Mouse (Mus musculus) hindbrain, embryonic 16.5 days (tissue): ENCODE data around the gene Zfp184. TPM values are rescaled to one million over a fixed set of nuclear protein-coding genes. Genes with fewer than 3 reads are reported as not detected.
A peak's percentile ranks its signal among the peaks of the same experiment; 100 is the strongest.

Experiments
- ATAC-seq: fragments of 200-750 bp; cut with Nextera tagmentation; 2 replicates; pipeline ENCODE4 v1.8.0; 2017; ENCODE audit warnings: moderate TSS enrichment, moderate library complexity
- H3K27ac ChIP-seq: fragments of 300-500 bp; sonication (generic); 2 replicates; pipeline ENCODE4 v1.5.1; 2014; ENCODE audit warnings: low read depth, mild to moderate bottlenecking, control low read depth, low read length, moderate library complexity
- H3K27me3 ChIP-seq: fragments of 300-500 bp; sonication (generic); replicated peaks from 2 replicates; pipeline ENCODE4 v1.6.1; 2014; ENCODE audit warnings: low read length; ENCODE audit not compliant: control insufficient read depth, insufficient read depth
- H3K36me3 ChIP-seq: fragments of 300-500 bp; sonication (generic); 2 replicates; pipeline ENCODE4 v1.6.1; 2014; ENCODE audit warnings: mild to moderate bottlenecking, low read length, moderate library complexity, mixed read lengths; ENCODE audit not compliant: control insufficient read depth, insufficient read depth
- H3K4me1 ChIP-seq: fragments of 300-500 bp; sonication (generic); 2 replicates; pipeline ENCODE4 v1.6.1; 2014; ENCODE audit warnings: low read depth, low read length; ENCODE audit not compliant: control insufficient read depth, insufficient read depth
- H3K4me2 ChIP-seq: fragments of 300-500 bp; sonication (generic); 2 replicates; pipeline ENCODE4 v1.6.1; 2014; ENCODE audit warnings: mild to moderate bottlenecking, low read length, control low read depth, moderate library complexity
- H3K4me3 ChIP-seq: fragments of 300-500 bp; sonication (generic); 2 replicates; pipeline ENCODE4 v1.5.1; 2014; ENCODE audit warnings: mild to moderate bottlenecking, low read length, control low read depth, moderate library complexity
- H3K9ac ChIP-seq: fragments of 300-500 bp; sonication (generic); 2 replicates; pipeline ENCODE4 v1.6.1; 2014; ENCODE audit warnings: low read depth, mild to moderate bottlenecking, control low read depth, low read length, moderate library complexity
- H3K9me3 ChIP-seq: fragments of 300-500 bp; sonication (generic); 2 replicates; pipeline ENCODE4 v1.6.1; 2014; ENCODE audit warnings: mild to moderate bottlenecking, low read length, moderate library complexity; ENCODE audit not compliant: control insufficient read depth
- WGBS: fragments of 180-500 bp; shearing (Covaris S2); extraction: QIAGEN DNeasy Blood & Tissue Kit; methylation state at CpG from one replicate; pipeline ENCODE4 v1.1.7; 2014; 5-methylcytosine and 5-hydroxymethylcytosine counted together
- polyA plus RNA-seq: library from polyadenylated mRNA; unstranded; fragments of >200 nt; fragmentation: Nextera tagmentation; extraction: Ambion mirVana; gene quantifications from 2 replicates; pipeline ENCODE4 v1.2.1, GENCODE M21; 2015

Gene Zfp184
- polyA plus RNA-seq, 1 experiment from 2014 or later = 10.6 TPM

DNA sequence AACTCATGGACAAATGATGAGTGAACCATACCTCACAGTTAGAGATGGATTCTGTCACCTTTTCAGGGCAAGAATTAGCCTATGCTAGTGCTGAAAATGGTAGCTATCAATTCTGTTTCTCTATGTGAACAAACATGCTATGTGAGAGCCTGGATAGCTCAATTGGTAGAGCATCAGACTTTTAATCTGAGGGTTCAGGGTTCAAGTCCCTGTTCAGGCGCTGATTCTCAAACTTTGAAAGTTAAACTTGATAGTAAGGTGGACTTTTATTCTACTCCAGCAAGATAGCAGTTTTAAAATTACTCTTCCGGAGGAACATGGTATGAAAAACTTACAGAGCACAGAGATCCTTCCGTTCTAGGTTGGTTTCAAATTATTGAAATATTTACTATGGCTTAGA is 26.7 kb downstream of the Zfp184 start:
- Histone ChIP-seq H3K4me2 (no peak overlapping the region), H3K4me3 (no peak overlapping the region), H3K9ac (no peak overlapping the region), H3K9me3 (0 out of 2 replicates have a peak, but pooled peaks cover 6% of the 10 kb centered on the region), H3K36me3 (no peaks in the 10 kb centered on the region), H3K27me3 (no peaks in the 10 kb centered on the region; the same call in 1 of the 2 replicates), H3K27ac (no peak overlapping the region), H3K4me1 (no peaks in the 10 kb centered on the region; the same call in 1 of the 2 replicates)
- WGBS = 45% methylated on average over 3 of the region's 3 CpGs
- ATAC-seq = no peak

DNA sequence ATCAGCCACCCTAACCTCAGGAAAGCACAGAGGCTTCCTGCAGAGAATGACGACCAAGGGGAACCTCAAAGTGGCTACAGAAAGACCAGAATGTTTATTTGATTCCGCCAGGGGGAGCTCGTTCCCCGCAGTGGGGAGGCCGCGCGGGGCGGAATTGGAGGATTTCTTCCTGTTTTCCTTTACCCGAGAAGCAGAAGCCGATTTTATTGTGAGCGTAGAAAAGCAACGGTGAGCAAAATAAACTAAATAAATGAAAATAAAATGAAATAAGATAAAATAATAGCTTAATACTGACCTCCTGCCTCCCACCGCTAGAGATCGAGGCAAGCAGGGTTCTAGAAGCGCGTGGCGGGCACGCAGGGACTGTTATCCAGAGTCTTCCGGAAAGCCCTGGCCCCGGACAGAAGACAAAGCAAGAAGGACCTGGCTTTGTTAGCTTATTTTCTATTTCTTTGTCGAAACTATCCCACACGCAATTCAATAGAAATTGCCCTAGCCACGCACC is 29.4 kb downstream of the Zfp184 start:
- ATAC-seq = peak; percentile 89
- Histone ChIP-seq H3K9ac (peak overlapping the region; percentile 76), H3K4me1 (no peaks in the 10 kb centered on the region; the same call in 1 of the 2 replicates), H3K9me3 (0 out of 2 replicates have a peak, but pooled peaks cover under 1% of the 10 kb centered on the region), H3K4me3 (peak overlapping the region; percentile 66), H3K27me3 (peaks cover 5% of the 10 kb centered on the region), H3K27ac (peak overlapping the region; percentile 89), H3K4me2 (peak overlapping the region; percentile 50), H3K36me3 (no peaks in the 10 kb centered on the region)
- WGBS = 0% methylated on average over 23 of the region's 23 CpGs

DNA sequence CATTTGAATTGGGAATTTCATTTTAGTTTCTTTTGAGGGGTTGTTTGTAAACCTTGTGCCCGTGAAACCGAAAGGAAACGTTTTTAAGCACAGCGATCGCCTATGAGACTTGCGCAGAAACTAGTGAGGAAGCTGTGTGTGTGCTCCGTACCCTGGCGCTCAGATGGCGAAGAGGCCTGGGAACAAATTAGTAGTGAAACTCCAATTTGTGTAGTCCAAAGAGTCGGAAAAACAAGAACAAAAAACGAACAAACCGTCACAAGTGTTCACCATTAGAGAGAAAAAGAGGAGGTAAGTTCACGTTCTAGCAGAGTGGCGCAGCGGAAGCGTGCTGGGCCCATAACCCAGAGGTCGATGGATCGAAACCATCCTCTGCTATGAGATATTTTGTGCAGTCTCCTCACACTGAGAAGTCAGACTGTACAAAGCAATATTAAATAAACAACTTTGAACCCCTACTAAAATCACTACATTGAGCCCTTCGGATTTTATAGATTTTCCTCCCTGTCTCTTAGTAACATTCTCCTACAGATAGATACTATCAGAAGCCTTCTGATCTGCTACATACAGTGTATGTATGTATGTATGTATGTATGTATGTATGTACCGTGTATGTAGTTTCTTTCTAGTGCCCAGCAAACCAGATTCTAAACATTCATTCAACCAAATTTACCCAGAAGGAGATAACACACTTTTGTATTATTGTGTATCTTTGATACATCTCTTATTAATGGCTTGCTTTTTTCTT is 30.0 kb downstream of the Zfp184 start:
- H3K4me2 ChIP-seq = peak overlapping the region; percentile 50
- peak overlapping the region; percentile 76 for H3K9ac ChIP-seq
- no peaks in the 10 kb centered on the region for H3K36me3 ChIP-seq
- H3K9me3 ChIP-seq = no peaks in the 10 kb centered on the region
- H3K4me1 ChIP-seq = no peaks in the 10 kb centered on the region; the same call in 1 of the 2 replicates
- H3K4me3 ChIP-seq = peak overlapping the region; percentile 66
- H3K27ac ChIP-seq = peak overlapping the region; percentile 89
- ATAC-seq = peak; percentile 97
- H3K27me3 ChIP-seq = peaks cover 11% of the 10 kb centered on the region
- 4% methylated on average over 20 of the region's 20 CpGs for WGBS

DNA sequence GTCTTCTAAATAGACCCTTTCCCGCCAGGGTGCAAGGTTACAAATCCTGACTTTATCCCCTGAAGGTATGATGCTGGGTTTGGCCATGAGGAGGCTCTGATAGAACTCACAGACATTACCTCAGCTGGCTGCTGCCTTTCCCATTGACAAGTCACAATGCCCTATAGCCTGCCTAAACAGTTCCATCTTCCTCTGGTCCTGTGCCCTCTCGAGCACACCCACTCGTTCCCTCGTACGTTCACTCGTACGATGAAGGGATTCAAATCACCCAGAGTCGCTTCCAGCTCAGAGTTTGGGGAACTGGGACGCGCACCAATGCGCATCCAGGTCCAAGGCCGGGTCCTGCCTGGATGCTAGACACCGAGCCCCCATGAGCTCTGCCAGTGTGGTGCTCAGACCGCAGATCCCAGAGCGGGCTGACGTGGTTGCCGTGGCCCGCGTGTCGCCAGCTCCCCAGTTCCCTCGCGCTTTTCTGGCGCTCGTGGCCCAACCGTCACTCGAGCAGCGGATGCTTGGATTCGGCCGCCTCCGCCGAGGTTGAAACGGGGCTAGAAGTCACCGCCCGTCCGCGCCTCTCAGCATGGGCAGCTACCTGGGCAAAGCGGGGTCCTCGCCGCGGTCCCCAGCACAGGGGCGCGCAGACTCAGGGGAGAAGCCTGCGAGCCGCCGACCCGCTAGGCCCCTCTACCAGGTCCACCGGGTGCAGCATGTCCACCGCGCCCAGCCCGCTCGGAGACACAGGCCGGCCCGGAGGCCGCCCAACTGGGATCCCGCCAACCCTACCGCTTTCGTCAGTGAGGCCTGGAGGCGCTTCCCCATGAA is 36.3 kb downstream of the Zfp184 start, which contains the start of gene Pom121l2:
Pom121l2 (plus strand) TSS at position 214 of the 822 bp plus-strand sequence.
- H3K4me2 ChIP-seq = peak within 1 kb of the TSS; percentile 98

DNA sequence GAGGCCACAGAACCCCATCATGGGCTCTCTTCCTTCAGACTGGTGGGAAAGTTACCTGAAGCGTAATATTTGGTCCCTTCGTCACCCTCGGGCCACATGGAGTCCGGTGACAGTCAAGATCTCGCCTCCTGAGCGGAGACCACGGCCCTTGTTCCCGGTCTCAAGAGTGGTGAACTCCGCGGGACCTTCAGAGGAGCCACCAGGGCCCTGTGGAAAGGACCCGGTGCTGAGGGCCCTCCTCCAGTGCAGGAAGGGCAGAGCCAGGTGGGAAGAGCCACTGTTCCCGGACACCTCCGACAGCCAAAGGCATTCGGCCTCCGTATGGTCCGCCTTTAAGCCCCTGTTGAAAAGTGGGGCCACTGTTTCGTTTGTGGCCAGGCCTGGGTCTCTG is 36.9 kb downstream of the Zfp184 start:
- H3K4me2 ChIP-seq = peak overlapping the region; percentile 98
- ATAC-seq = no peak
- no peak overlapping the region for H3K27ac ChIP-seq
- 6% methylated on average over 17 of the region's 17 CpGs for WGBS
- H3K4me3 ChIP-seq = peak overlapping the region; percentile 62
- peaks cover 43% of the 10 kb centered on the region for H3K27me3 ChIP-seq
- H3K9ac ChIP-seq = peak overlapping the region; percentile 78
- H3K9me3 ChIP-seq = no peaks in the 10 kb centered on the region
- H3K36me3 ChIP-seq = no peaks in the 10 kb centered on the region
- H3K4me1 ChIP-seq = peaks cover 4% of the 10 kb centered on the region; the same call in 1 of the 2 replicates

More for the DNA sequence above, 36.3 kb downstream of the Zfp184 start, which contains the start of gene Pom121l2:
- H3K4me1 ChIP-seq = peaks cover 4% of the 10 kb centered on the region; the same call in 1 of the 2 replicates
- whole genome bisulfite sequencing = under 1% methylated on average over 55 of the region's 58 CpGs
- peak within 1 kb of the TSS; percentile 78 for H3K9ac ChIP-seq
- H3K36me3 ChIP-seq = no peaks in the 10 kb centered on the region
- peak within 1 kb of the TSS; percentile 62 for H3K4me3 ChIP-seq
- H3K27ac ChIP-seq = no peak within 1 kb of the TSS
- H3K27me3 ChIP-seq = peaks cover 43% of the 10 kb centered on the region
- no peaks in the 10 kb centered on the region for H3K9me3 ChIP-seq
- ATAC-seq = peak; percentile 67

DNA sequence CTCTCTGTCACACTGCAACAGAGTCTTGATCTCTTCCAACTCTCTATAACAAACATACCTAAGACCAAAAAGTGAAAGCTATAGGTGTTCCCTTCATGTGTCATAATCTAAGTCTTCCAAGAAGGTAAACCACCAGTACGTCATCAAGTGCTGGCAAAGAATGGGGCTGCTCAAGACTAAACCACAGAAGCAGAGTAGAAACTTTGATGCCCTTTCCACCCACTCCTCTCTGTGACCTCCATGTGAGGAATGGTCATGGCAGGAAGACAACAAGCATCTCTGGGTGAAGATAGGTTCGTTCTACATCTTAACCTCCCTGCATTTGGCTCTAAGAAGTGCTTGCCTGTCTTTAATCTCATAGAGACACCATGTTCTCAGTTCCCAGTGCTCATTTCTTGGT is 39.6 kb downstream of the Zfp184 start:
- no peak overlapping the region for H3K27ac ChIP-seq
- 82% methylated on average over 2 of the region's 2 CpGs for WGBS
- no peaks in the 10 kb centered on the region for H3K36me3 ChIP-seq
- H3K4me3 ChIP-seq = no peak overlapping the region
- H3K27me3 ChIP-seq = peaks cover 36% of the 10 kb centered on the region
- H3K9me3 ChIP-seq = no peaks in the 10 kb centered on the region
- ATAC-seq = no peak
- H3K4me1 ChIP-seq = peaks cover 4% of the 10 kb centered on the region; the same call in 1 of the 2 replicates
- no peak overlapping the region for H3K9ac ChIP-seq
- H3K4me2 ChIP-seq = no peak overlapping the region

DNA sequence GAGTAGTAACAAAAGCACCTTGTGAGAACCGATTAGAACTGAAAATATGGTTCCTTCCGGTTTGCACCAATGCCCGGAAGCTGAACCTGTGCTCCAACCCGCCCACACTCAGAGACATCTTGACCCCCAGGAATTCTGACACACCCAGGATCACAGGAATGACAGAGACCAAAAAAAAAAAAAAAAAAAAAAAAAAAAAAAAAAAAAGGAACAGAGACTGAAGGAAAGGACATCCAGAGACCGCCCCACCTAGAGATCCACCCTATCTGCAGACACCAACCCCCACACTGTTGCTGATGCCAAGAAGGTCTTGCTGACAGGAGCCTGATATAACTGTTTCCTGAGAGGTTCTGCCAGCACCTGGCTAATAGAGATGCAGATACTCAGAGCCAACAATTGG is 47.7 kb downstream of the Zfp184 start:
- no peak for ATAC-seq
- no peaks in the 10 kb centered on the region for H3K36me3 ChIP-seq
- H3K4me1 ChIP-seq = no peaks in the 10 kb centered on the region
- H3K9me3 ChIP-seq = peaks cover 10% of the 10 kb centered on the region
- no peak overlapping the region for H3K9ac ChIP-seq
- 86% methylated on average over 5 of the region's 5 CpGs for WGBS
- H3K27ac ChIP-seq = no peak overlapping the region
- no peak overlapping the region for H3K4me2 ChIP-seq
- H3K27me3 ChIP-seq = peaks cover 27% of the 10 kb centered on the region
- no peak overlapping the region for H3K4me3 ChIP-seq

DNA sequence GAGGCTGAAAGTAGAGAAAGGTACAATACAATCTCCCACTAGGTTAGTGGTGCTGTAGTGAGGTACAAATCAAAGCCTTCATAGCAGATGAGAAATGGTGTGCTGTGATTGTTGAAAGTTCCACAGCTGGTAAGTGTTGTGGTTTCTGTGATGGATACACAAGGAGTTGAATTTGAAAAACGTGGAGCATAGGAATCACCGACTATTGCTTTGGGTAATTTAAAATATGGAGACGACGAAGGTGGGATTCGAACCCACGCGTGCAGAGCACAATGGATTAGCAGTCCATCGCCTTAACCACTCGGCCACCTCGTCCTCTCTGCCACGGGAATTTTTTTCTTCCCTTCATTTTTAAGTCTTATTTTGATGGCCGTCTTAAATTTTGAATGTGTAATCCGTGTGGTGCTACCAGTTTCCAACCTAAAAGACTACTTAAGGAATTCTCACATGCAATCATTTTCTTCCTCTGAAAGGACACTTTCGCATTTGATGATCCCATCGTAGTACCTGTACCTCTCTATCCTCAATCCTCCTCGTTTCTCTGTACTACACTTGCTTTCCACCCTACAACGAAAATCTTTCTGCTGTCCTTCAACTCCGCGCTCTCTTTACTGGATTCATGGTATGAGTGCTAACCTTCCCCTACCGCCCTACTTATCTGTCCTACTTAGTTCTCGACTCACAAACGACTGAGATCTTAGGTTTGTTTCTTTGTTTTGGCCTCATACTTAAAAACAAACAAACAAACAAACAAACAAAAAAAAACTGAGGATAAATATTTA is 49.3 kb downstream of the Zfp184 start:
- ATAC-seq = no peak
- H3K27me3 ChIP-seq = peaks cover 42% of the 10 kb centered on the region
- no peak overlapping the region for H3K9ac ChIP-seq
- no peaks in the 10 kb centered on the region for H3K36me3 ChIP-seq
- 4% methylated on average over 22 of the region's 22 CpGs for WGBS
- peaks cover 10% of the 10 kb centered on the region for H3K9me3 ChIP-seq
- H3K4me3 ChIP-seq = no peak overlapping the region
- no peak overlapping the region for H3K27ac ChIP-seq
- H3K4me2 ChIP-seq = no peak overlapping the region
- H3K4me1 ChIP-seq = no peaks in the 10 kb centered on the region
